Mouse (Mus musculus) thymus, adult 2 months (tissue): Measurements from ENCODE around the gene Zfand2b. TPM values are rescaled to one million over a fixed set of nuclear protein-coding genes. Genes with fewer than 3 reads are reported as not detected.

Experiments
- DNase-seq: peaks from one replicate; pipeline ENCODE4 v3.0.0; 2021
- H3K27ac ChIP-seq: fragments of 200-500 bp; 2 replicates; pipeline ENCODE4 v1.5.1; 2012; ENCODE audit warnings: low read length, control low read depth; ENCODE audit not compliant: control insufficient read depth, insufficient read depth
- H3K27me3 ChIP-seq: fragments of 200-500 bp; 2 replicates; pipeline ENCODE4 v1.6.1; 2012; ENCODE audit warnings: mild to moderate bottlenecking, low read length, moderate library complexity, mixed read lengths; ENCODE audit not compliant: control insufficient read depth, insufficient read depth
- H3K36me3 ChIP-seq: fragments of 200-500 bp; 2 replicates; pipeline ENCODE4 v1.6.1; 2012; ENCODE audit warnings: mild to moderate bottlenecking, low read length, moderate library complexity; ENCODE audit not compliant: control insufficient read depth, insufficient read depth
- H3K4me1 ChIP-seq: fragments of 200-500 bp; replicated peaks from 2 replicates; pipeline ENCODE4 v1.6.1; 2012; ENCODE audit warnings: low read length; ENCODE audit not compliant: control insufficient read depth, insufficient read depth
- H3K4me3 ChIP-seq: fragments of 200-500 bp; 2 replicates; pipeline ENCODE4 v1.5.1; 2012; ENCODE audit warnings: mild to moderate bottlenecking, low read length, control low read depth, moderate library complexity; ENCODE audit not compliant: control insufficient read depth, insufficient read depth
- CTCF ChIP-seq: fragments of 200-500 bp; IDR thresholded peaks from 2 replicates; pipeline ENCODE4 v1.5.1; 2012; ENCODE audit warnings: mild to moderate bottlenecking, control low read depth, low read length, moderate library complexity, borderline replicate concordance; ENCODE audit not compliant: control insufficient read depth, poor library complexity, insufficient read depth; ENCODE audit errors: extremely low read depth
- POLR2A ChIP-seq: fragments of 200-500 bp; IDR thresholded peaks from 2 replicates; pipeline ENCODE4 v1.6.1; 2012; ENCODE audit warnings: mild to moderate bottlenecking, low read length, control low read depth, moderate library complexity; ENCODE audit not compliant: control insufficient read depth, poor library complexity, insufficient read depth; ENCODE audit errors: extremely low read depth
- WGBS: fragments of 180-500 bp; shearing (Covaris S2); methylation state at CpG from one replicate; pipeline ENCODE4 v1.1.7; 2018; 5-methylcytosine and 5-hydroxymethylcytosine counted together
- polyA plus RNA-seq: library from polyadenylated mRNA; depleted of rRNA; stranded (reverse); fragments of >200 nt; gene quantifications from 2 replicates; pipeline ENCODE4 v1.2.3, GENCODE M21; 2012

The Zfand2b gene
- polyA plus RNA-seq, 1 experiment, result 106 TPM

GRCm38 (mm10) chr1:75185495-75185894, 17.0 kb downstream of the Zfand2b start:
- Histone ChIP-seq H3K36me3 (peaks cover 20% of the 10 kb centered on the region), H3K27ac (no peak overlapping the region), H3K4me3 (no peak overlapping the region), H3K4me1 (peaks cover 3% of the 10 kb centered on the region; the same call in 1 of the 2 replicates), H3K27me3 (no peaks in the 10 kb centered on the region)
- TF ChIP-seq POLR2A, result no peak
- no peak for TF ChIP-seq CTCF
- 95% methylated on average over 11 of the region's 11 CpGs for WGBS
- no peak for DNase-seq

- H3K4me3 ChIP-seq, result no peak overlapping the region
- DNase-seq, result no peak
- H3K4me1 ChIP-seq, result peaks cover 9% of the 10 kb centered on the region
- TF ChIP-seq POLR2A (no peak), CTCF (no peak)
- H3K27me3 ChIP-seq, result no peaks in the 10 kb centered on the region
- H3K27ac ChIP-seq, result no peak overlapping the region
- H3K36me3 ChIP-seq, result peaks cover 20% of the 10 kb centered on the region
Observed at GRCm38 (mm10) chr1:75187126-75187525, 18.7 kb downstream of the Zfand2b start.

- H3K36me3 ChIP-seq, result peaks cover 16% of the 10 kb centered on the region
- WGBS, result 28% methylated on average over 2 of the region's 2 CpGs
Observed at GRCm38 (mm10) chr1:75187914-75188483, 19.6 kb downstream of the Zfand2b start.

GRCm38 (mm10) chr1:75190577-75190976, 22.1 kb downstream of the Zfand2b start:
- no peak for DNase-seq
- 84% methylated on average over 2 of the region's 2 CpGs for WGBS
- H3K4me1 ChIP-seq, result peaks cover 11% of the 10 kb centered on the region

More at GRCm38 (mm10) chr1:75187914-75188483, 19.6 kb downstream of the Zfand2b start:
- H3K4me3 ChIP-seq, result no peak overlapping the region
- DNase-seq, result no peak
- H3K27ac ChIP-seq, result no peak overlapping the region
- TF ChIP-seq POLR2A, result no peak
- TF ChIP-seq CTCF, result no peak
- H3K27me3 ChIP-seq, result no peaks in the 10 kb centered on the region
- peaks cover 11% of the 10 kb centered on the region for H3K4me1 ChIP-seq

GRCm38 (mm10) chr1:75191258-75191621, 22.8 kb downstream of the Zfand2b start:
- peaks cover 11% of the 10 kb centered on the region for H3K36me3 ChIP-seq
- TF ChIP-seq POLR2A (no peak), CTCF (no peak)
- 60% methylated on average over 5 of the region's 5 CpGs for WGBS
- H3K4me1 ChIP-seq, result peaks cover 11% of the 10 kb centered on the region
- H3K4me3 ChIP-seq, result peak overlapping the region; percentile 68
- H3K27me3 ChIP-seq, result no peaks in the 10 kb centered on the region
- no peak for DNase-seq
- H3K27ac ChIP-seq, result no peak overlapping the region

More at GRCm38 (mm10) chr1:75190577-75190976, 22.1 kb downstream of the Zfand2b start:
- Histone ChIP-seq H3K27ac (no peak overlapping the region), H3K4me3 (no peak overlapping the region), H3K27me3 (no peaks in the 10 kb centered on the region), H3K36me3 (peaks cover 12% of the 10 kb centered on the region)
- TF ChIP-seq CTCF, result no peak
- no peak for TF ChIP-seq POLR2A

GRCm38 (mm10) chr1:75191622-75192402, 23.4 kb downstream of the Zfand2b start, which contains the start of the genes Ankzf1 and Atg9a:
TSS of gene Ankzf1 (plus strand) at chr1:75192151.
TSS of gene Atg9a (minus strand) at chr1:75192196.
- H3K27me3 ChIP-seq, result no peaks in the 10 kb centered on the region
- peak within 1 kb of the TSS; percentile 80 for H3K4me3 ChIP-seq
- H3K27ac ChIP-seq, result peak within 1 kb of the TSS; percentile 8; the same call in 1 of the 2 replicates
- WGBS, result under 1% methylated on average over 56 of the region's 56 CpGs
- peaks cover 5% of the 10 kb centered on the region for H3K36me3 ChIP-seq
- TF ChIP-seq CTCF (peak; percentile 21; the same call in 1 of the 2 replicates), POLR2A (peak; percentile 55; the same call in 1 of the 2 replicates)
- H3K4me1 ChIP-seq, result peaks cover 11% of the 10 kb centered on the region
- DNase-seq, result peak; percentile 94
